Mouse (Mus musculus): ENCODE measurements around the gene Isyna1.

Gene Isyna1

GRCm38 (mm10) chr8:70628986-70629490 lies 34.9 kb downstream of the Isyna1 start:
- DNase-seq (ENCODE audit: low spot score) = no peak

- DNase-seq (ENCODE audit: low spot score) = peak; percentile 83
Measured at GRCm38 (mm10) chr8:70629574-70630531, 35.7 kb downstream of the Isyna1 start.

GRCm38 (mm10) chr8:70630532-70631381 lies 36.6 kb downstream of the Isyna1 start:
- DNase-seq (ENCODE audit: low spot score) = peak; percentile 58

- no peak for DNase-seq (ENCODE audit: low spot score)
Measured at GRCm38 (mm10) chr8:70631436-70631835, 37.3 kb downstream of the Isyna1 start.

- no peak for DNase-seq (ENCODE audit: low spot score)
Measured at GRCm38 (mm10) chr8:70632346-70632892, 38.2 kb downstream of the Isyna1 start, which contains the start of gene Gdf15. Gene Gdf15, minus strand, starts transcription at chr8:70632456.

- peak; percentile 63 for DNase-seq (ENCODE audit: low spot score)
Measured at GRCm38 (mm10) chr8:70634066-70634465, 39.9 kb downstream of the Isyna1 start.

GRCm38 (mm10) chr8:70635527-70635926 lies 41.4 kb downstream of the Isyna1 start:
- DNase-seq (ENCODE audit: low spot score) = no peak

DNA sequence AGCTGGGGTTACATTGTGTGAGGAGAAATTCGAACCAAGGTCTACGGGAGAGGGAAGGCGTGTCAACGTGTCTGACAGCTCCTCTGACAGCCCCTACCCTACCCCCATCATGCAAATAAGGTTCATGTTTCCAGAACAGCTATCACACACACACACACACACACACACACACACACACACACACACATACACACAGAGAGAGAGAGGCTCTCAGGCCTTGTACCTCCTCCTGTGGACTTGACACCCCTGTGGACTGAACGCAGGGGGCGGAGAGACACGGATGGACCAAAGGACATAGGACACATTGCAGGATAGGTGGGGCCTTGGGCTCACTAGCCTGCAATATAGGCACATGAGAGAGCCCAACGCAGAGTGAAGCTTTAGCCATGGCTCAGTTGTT lies 42.7 kb downstream of the Isyna1 start:
- DNase-seq (ENCODE audit: low spot score) = no peak

DNA sequence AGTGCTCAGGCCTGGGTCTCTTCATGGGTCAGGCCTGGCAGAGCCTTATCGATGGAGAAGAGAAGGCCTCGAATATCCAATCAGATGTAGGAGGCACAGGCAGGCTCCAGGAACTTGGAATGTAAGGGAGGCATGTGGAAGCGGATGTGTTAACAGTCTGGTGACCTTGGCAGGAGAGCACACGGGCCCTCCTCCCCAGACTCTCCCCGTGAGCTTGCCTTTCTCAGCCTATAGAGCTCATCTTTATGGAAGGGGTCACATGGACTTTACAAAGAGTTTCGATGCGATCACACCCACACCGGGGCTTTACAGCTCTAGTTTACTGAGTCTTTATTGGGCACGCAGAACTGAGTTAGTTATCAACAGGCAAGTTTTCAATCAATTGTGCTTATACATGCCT lies 44.6 kb downstream of the Isyna1 start:
- no peak for DNase-seq (ENCODE audit: low spot score)

DNA sequence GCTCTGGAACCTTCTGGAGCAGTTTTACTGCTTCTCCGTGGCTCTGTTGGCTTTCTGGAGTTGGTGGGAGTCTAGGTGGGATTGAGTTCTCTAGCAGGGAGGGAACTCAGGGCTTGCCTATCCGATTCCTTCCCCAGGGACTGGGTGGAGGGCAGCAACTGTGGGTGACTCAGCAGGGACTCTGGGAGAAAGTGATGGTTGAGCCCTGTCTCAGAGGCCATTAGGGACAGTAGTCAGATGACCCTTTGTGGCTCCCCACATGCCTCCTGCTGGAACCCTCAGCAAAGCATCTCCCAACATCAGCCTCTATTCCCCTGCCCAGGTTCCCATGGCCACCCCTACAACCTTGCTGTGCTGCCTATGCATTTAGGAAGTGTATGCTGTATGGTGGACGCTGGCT lies 48.8 kb downstream of the Isyna1 start:
- no peak for DNase-seq (ENCODE audit: low spot score)

GRCm38 (mm10) chr8:70644065-70644464 lies 49.9 kb downstream of the Isyna1 start:
- DNase-seq (ENCODE audit: low spot score) = no peak

GRCm38 (mm10) chr8:70645501-70646224 lies 51.5 kb downstream of the Isyna1 start:
- no peak for DNase-seq (ENCODE audit: low spot score)

- no peak for DNase-seq (ENCODE audit: low spot score)
Measured at GRCm38 (mm10) chr8:70646369-70646768, 52.2 kb downstream of the Isyna1 start.

DNA sequence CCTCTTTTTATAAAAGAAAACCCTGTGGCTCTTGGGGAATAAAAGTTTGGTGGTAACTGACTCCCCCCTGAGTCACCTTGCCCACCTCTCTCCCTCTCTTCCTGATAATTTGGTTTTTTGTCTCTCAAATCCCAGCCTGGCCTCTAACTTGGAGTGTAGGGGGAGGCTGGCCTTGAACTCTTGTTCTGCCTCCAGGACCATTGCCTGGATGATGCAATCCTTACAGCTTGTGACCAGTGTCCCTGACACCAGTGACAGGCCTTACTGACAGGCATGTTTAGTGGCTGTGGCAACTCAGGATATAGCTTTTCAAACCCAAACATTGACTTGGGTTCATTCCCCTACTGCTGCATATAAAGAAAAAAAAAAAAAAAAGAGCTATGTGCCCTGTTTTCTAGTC lies 52.6 kb downstream of the Isyna1 start:
- peak; percentile 44 for DNase-seq (ENCODE audit: low spot score)
